Mouse (Mus musculus) CD4-positive, CD25-positive, alpha-beta regulatory T cell, adult 4 months (primary cell): Measurements from ENCODE around the gene Alk. TPM values are rescaled to one million over a fixed set of nuclear protein-coding genes. Genes with fewer than 3 reads are reported as not detected.

Source experiments
- ATAC-seq: one replicate; pipeline ENCODE4 v1.8.0; 2017
- polyA plus RNA-seq, 2 experiments: library from polyadenylated mRNA; unstranded; fragments of 100-300 nt; shearing (Covaris generic); gene quantifications; one replicate each; pipeline ENCODE4 v1.2.1; 2017

Alk gene
- polyA plus RNA-seq, 2 experiments from 2014 or later = 0.05 TPM; not detected in 1

- ATAC-seq = no peak
Measured at GRCm38 (mm10) chr17:72121660-72122059, 482.8 kb downstream of the Alk start.

- ATAC-seq = no peak
Measured at GRCm38 (mm10) chr17:72120278-72120677, 484.1 kb downstream of the Alk start.

DNA sequence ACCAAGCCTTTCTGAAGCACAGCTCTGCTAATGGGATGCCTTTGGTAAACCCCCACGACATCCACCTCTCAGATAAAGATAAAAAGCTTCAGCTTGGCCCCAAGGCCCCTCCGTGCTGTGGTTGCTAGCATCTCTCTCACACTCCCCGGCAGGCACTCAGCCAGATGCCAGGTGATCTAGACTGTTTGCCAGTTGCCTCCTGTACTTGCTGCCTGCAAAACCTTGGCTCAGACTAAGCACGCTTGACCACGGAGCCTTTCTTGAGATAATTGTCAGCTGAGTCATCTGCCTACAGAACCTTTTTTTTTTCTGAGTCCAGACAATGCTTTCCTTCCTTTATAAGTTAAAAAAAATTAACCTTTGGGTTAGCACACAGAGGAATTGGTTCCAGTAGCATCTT, 486.1 kb downstream of the Alk start:
- no peak for ATAC-seq

- ATAC-seq = no peak
Measured at GRCm38 (mm10) chr17:72115271-72115944, 489.0 kb downstream of the Alk start.

DNA sequence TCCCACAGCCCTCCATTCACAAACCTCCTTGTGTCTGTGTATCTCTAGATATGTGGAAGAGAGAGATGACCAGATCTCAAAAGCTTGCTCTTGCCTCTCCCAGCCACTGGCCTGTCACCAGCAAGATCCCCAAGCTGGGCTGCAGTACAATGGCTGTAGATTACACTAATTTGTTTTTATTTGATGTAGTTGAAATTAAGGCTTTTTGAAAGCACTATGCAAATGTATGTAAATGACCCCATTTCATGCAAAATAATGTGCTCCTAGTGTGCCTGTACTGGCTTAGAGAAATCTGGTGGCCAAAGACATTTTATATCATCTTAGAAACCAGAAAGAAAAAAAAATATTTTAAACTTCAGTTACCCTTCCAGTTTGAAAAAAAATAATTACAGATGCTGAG, 492.4 kb downstream of the Alk start:
- ATAC-seq = no peak

GRCm38 (mm10) chr17:72111528-72111927, 492.9 kb downstream of the Alk start:
- ATAC-seq = no peak

DNA sequence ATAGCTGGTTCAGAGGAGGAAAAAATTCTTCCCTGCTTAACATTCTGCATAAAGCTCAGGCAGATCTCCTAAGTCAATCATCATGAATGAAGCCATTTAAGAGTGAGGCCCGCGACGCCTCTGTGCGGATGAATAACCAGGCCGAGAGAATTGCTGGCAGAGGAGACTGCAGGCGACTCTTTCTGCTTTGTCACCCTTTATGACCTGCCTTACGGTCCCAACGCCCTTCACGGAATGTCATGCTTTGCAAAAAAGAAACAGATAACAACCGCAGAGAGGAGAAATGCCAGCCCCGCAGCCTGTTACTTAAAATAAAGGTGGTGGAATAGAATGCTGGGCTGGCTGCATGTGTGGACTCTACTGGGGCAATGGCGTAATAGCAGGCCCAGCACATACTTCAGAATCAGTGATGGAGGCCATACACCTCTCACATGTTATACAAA, 517.1 kb downstream of the Alk start:
- ATAC-seq = no peak

- no peak for ATAC-seq
Measured at GRCm38 (mm10) chr17:72081396-72081795, 523.0 kb downstream of the Alk start.

DNA sequence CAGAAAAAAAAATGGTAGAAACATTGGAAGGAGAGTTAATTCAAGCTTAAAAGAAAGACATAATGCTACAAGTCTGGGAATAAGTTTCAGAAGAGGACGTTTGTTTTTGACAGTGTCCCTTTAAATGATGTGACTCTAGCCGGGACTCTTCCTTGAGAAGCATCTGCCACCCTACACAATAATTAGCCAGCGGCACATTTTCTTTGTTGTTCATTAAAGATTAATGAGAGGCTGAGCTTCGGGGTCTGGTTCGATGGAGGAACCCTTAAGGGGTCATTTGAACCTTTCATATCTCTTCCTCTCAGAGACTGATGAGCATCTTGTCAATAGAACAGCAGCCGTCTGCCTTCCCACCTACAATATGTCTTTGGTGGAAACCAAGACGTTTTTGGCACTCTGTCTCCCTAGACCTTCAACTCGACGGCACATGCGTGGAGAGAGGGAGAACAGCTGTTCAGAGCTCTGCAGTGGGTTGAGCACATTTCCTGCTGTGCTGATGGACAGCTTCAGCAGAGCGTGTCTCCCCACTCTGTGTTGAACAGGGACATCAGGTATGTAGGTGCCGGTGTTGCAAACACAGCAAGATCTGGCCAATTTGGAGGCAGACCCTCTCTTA, 528.0 kb downstream of the Alk start:
- no peak for ATAC-seq

- ATAC-seq = no peak
Measured at GRCm38 (mm10) chr17:72071871-72072270, 532.6 kb downstream of the Alk start.

- no peak for ATAC-seq
Measured at GRCm38 (mm10) chr17:72068176-72068575, 536.3 kb downstream of the Alk start.

DNA sequence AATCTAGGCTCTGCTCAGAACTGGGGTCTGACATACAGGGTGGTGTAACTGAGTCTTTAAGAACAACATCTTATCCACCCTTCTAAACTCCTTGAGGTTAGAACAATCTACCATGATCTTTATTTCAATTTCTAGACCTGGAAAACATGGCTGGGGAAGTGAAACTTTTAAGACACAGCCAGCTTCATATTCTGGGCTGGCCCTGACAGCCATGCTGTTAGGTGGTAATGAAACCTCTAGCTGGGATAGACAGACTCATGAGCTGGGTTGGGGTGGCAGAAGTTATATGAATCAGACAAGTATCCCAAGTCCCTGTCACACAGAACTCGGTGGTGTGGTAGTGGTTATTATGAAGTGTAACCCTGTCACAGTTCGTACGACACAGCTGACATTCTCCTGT, 541.4 kb downstream of the Alk start:
- no peak for ATAC-seq

DNA sequence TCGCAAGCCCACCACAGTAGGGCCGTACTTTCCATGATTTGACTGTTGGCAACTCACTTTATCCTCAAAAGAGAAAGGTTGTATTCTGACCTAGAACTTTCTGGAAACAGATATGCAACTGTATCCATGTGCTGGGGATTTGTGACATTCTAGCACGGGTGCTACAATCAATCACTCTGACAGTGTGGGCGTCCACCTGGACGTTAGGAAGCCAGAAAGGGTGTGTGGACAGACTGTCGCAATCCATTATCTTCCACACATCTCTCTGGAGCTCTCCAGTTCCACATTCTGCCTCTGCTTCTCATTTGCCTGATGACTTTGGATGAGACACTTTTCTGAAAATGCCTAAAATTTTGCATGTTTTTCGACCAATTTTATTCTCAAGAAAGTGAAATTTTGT, 545.1 kb downstream of the Alk start:
- ATAC-seq = no peak

DNA sequence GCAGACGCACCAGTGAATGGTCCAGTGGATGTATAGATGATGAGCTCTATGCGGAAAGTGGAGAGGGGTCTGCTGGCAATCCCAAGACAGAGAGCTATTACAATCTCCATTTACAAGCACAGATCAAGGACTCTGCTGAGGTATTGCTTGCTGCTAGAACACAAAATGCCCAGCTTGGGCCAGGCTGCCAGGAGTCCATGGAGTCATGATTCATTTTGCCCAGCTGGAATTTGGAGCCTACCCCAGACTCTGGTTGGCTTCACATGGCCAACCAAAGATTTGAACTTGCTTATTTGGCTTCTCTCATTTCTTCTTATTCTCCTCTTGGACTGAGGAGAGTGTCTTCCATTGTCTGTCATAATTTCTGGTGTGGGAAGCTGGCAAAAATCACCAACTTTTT, 558.8 kb downstream of the Alk start:
- ATAC-seq = no peak

GRCm38 (mm10) chr17:72043667-72044390, 560.6 kb downstream of the Alk start:
- ATAC-seq = no peak

DNA sequence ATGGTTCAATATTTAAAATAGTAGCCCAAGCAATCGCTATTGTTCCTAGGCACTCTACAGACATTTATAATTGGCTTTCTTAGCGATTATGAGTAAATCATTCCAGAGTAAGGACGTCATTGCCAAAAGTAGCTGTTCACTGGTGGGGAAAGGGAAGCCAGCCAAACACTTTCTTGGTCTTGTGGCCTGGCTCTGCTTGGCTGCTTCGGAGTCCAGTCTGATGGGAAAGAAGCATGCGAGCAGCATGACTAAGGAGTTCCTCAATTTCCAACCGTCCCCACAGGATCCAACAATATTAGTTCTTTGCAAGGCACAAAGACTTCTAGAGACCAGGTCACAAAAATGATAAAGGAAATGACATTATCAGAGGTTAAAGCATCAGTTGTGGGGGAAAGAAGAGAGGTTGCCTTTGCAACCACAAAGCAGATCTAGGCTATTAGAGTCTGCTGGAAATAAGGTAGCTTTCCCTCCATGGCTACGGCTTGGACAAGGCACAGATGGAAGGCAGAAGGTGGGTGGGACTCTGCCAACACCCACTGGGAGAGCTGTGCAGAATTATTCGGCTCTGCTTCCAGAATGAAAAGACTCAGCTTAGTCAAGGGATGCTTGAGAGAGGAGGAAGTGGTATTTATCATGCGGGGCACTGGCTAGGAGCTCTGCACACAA, 561.3 kb downstream of the Alk start:
- ATAC-seq = no peak

GRCm38 (mm10) chr17:72039176-72039948, 565.1 kb downstream of the Alk start:
- no peak for ATAC-seq

DNA sequence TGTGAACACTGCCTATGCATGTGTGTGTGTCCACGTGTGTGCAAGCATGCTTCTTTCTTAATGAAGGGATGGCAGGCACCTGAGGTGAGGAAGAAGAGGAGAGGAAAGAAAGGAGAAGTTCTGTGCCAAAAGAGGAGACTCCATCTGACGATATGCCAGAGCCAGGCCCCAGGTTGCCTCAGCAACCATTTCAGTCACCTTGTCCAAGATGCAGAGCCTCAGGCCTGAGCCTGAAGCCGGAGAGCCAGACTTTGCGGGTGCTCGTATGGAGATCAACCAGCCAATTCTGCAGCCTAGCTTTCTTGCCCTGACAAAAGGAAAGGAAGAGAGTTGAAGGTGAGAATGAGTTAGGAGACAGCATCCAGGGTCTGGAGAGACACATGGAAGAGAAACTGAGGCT, 566.1 kb downstream of the Alk start:
- ATAC-seq = no peak

- ATAC-seq = no peak
Measured at GRCm38 (mm10) chr17:72030672-72031071, 573.8 kb downstream of the Alk start.

DNA sequence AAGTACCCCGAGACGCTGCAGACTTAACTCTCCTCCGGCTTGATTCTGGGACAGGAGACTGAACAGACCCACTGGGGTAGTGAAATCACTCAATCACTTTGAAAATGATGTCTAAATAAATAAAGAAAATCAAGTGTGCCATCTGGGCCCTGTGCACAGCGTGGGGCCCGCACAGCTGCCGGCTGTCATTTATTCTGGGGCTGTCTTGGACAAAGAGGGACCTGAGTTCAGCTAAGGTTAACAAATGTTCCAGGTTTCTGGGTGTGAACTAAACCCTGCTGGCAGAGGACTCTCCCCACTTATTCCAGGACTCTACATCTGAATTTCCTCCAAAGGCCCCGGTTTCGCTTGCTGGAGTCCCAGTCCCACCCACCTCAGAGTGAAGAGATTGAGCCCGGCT, 581.1 kb downstream of the Alk start:
- no peak for ATAC-seq

DNA sequence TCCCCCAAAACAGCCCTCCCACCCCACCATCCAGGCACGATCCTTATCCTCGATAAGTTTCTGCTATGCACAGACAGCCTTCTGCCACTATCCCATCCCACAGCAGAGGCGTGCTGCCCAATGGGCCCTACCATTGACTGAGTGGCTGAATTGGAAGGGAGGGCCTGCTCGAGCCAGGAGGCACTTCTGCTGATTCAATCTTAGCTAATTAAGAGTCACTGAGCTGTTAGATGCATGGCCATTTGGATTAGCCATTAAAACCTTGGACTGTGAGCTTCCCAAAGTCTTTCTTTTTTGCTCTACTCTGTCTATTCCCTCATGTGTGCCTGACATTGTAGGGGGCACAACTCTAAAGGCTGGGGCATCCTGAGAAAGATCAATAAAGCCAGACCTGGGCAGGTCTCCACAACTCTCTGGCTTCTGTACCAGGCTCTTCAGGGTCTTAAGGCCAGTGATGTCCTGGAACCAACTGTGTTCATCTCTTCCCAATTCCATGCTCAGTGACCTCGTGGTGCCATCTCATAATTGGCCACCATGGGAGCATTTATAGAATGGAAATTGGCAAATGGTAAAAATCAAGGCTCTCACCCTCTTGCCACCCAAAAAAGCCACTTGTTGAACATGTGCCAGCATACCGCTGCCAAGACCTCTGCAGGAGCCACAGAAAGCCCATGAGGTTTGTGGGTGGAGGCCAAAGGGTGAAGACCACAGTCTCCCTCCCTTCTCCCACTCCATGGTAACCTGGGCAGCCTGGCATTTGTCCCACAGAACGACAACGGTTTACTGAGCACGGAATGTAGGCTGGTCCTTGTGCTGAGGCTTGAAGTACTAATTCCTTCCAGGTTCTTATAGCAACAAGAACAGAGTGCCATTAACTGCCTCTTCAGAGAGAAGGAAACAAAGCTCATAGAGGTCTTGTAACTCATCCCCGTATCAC, 582.4 kb downstream of the Alk start:
- ATAC-seq = no peak
